Mouse (Mus musculus): ENCODE measurements around the gene Zfp628. TPM values are rescaled to one million over a fixed set of nuclear protein-coding genes. Genes with fewer than 3 reads are reported as not detected.

The Zfp628 gene
- polyA plus RNA-seq, 1 experiment from 2014 or later, result 2.1 TPM

Other genes starting within 250 kb of the Zfp628 start
- 71.7 and 81.2 TPM in 2 replicates for gene Hspbp1, start 230.1 kb upstream of the Zfp628 start, polyA plus RNA-seq (2015; fragmentation: Nextera tagmentation; extraction: Ambion mirVana)
- 0.79 TPM in 2 replicates for gene Brsk1, start 224.6 kb upstream of the Zfp628 start, polyA plus RNA-seq (2015; fragmentation: Nextera tagmentation; extraction: Ambion mirVana)
- 0.11 TPM in 1 of 2 replicates, not detected in the other for gene Tmem150b, start 190.0 kb upstream of the Zfp628 start, polyA plus RNA-seq (2015; fragmentation: Nextera tagmentation; extraction: Ambion mirVana)
- 47.8 and 59.4 TPM in 2 replicates for gene Kmt5c, start 175.1 kb upstream of the Zfp628 start, polyA plus RNA-seq (2015; fragmentation: Nextera tagmentation; extraction: Ambion mirVana)
- 34.9 and 35.6 TPM in 2 replicates for gene Cox6b2, start 162.1 kb upstream of the Zfp628 start, polyA plus RNA-seq (2015; fragmentation: Nextera tagmentation; extraction: Ambion mirVana)
- gene Fam71e2, start 143.9 kb upstream of the Zfp628 start, polyA plus RNA-seq (2015; fragmentation: Nextera tagmentation; extraction: Ambion mirVana), result not detected in 2 replicates
- 0.06 TPM in 1 of 2 replicates, not detected in the other for gene Il11, start 132.4 kb upstream of the Zfp628 start, polyA plus RNA-seq (2015; fragmentation: Nextera tagmentation; extraction: Ambion mirVana)
- 0.25 TPM in 1 of 2 replicates, not detected in the other for gene Tmem190, start 132.3 kb upstream of the Zfp628 start, polyA plus RNA-seq (2015; fragmentation: Nextera tagmentation; extraction: Ambion mirVana)
- 4.2 and 5.0 TPM in 2 replicates for gene Tmem238, start 125.6 kb upstream of the Zfp628 start, polyA plus RNA-seq (2015; fragmentation: Nextera tagmentation; extraction: Ambion mirVana)
- 197 and 209 TPM in 2 replicates for gene Rpl28, start 122.3 kb upstream of the Zfp628 start, polyA plus RNA-seq (2015; fragmentation: Nextera tagmentation; extraction: Ambion mirVana)
- 283 and 347 TPM in 2 replicates for gene Ube2s, start 102.6 kb upstream of the Zfp628 start, polyA plus RNA-seq (2015; fragmentation: Nextera tagmentation; extraction: Ambion mirVana)
- gene Shisa7, start 70.5 kb upstream of the Zfp628 start, polyA plus RNA-seq (2015; fragmentation: Nextera tagmentation; extraction: Ambion mirVana), result 0.05 and 0.14 TPM in 2 replicates
- gene Isoc2b, start 45.0 kb upstream of the Zfp628 start, polyA plus RNA-seq (2015; fragmentation: Nextera tagmentation; extraction: Ambion mirVana), result 3.0 and 4.8 TPM in 2 replicates
- gene Isoc2a, start 38.1 kb upstream of the Zfp628 start, polyA plus RNA-seq (2015; fragmentation: Nextera tagmentation; extraction: Ambion mirVana), result 1.3 and 1.6 TPM in 2 replicates
- gene Gm36210, start 8.7 kb upstream of the Zfp628 start, polyA plus RNA-seq (2015; fragmentation: Nextera tagmentation; extraction: Ambion mirVana), result not detected in 2 replicates
- gene Nat14, start 6.8 kb downstream of the Zfp628 start, polyA plus RNA-seq (2015; fragmentation: Nextera tagmentation; extraction: Ambion mirVana), result 4.2 and 5.3 TPM in 2 replicates
- 2.6 and 3.3 TPM in 2 replicates for gene Ssc5d, start 10.6 kb downstream of the Zfp628 start, polyA plus RNA-seq (2015; fragmentation: Nextera tagmentation; extraction: Ambion mirVana)
- 4.8 and 5.3 TPM in 2 replicates for gene Sbk2, start 49.2 kb downstream of the Zfp628 start, polyA plus RNA-seq (2015; fragmentation: Nextera tagmentation; extraction: Ambion mirVana)
- 0.33 and 0.55 TPM in 2 replicates for gene Sbk3, start 56.0 kb downstream of the Zfp628 start, polyA plus RNA-seq (2015; fragmentation: Nextera tagmentation; extraction: Ambion mirVana)
- 22.5 and 26.7 TPM in 2 replicates for gene Zfp579, start 80.9 kb downstream of the Zfp628 start, polyA plus RNA-seq (2015; fragmentation: Nextera tagmentation; extraction: Ambion mirVana)
- 11.3 and 12.1 TPM in 2 replicates for gene Zfp524, start 99.2 kb downstream of the Zfp628 start, polyA plus RNA-seq (2015; fragmentation: Nextera tagmentation; extraction: Ambion mirVana)
- 26.2 and 31.4 TPM in 2 replicates for gene Fiz1, start 99.5 kb downstream of the Zfp628 start, polyA plus RNA-seq (2015; fragmentation: Nextera tagmentation; extraction: Ambion mirVana)
- gene Gm44973, start 100.3 kb downstream of the Zfp628 start, polyA plus RNA-seq (2015; fragmentation: Nextera tagmentation; extraction: Ambion mirVana), result 0.78 TPM in 1 of 2 replicates, not detected in the other
- gene Zfp865, start 105.2 kb downstream of the Zfp628 start, polyA plus RNA-seq (2015; fragmentation: Nextera tagmentation; extraction: Ambion mirVana), result 3.3 and 5.5 TPM in 2 replicates
- 1.7 and 3.7 TPM in 2 replicates for gene Ccdc106, start 105.3 kb downstream of the Zfp628 start, polyA plus RNA-seq (2015; fragmentation: Nextera tagmentation; extraction: Ambion mirVana)
- not detected in 2 replicates for gene 4632433K11Rik, start 118.9 kb downstream of the Zfp628 start, polyA plus RNA-seq (2015; fragmentation: Nextera tagmentation; extraction: Ambion mirVana)
- gene Zfp784, start 123.2 kb downstream of the Zfp628 start, polyA plus RNA-seq (2015; fragmentation: Nextera tagmentation; extraction: Ambion mirVana), result 5.4 and 6.5 TPM in 2 replicates
- 14.7 and 17.2 TPM in 2 replicates for gene Zfp580, start 136.3 kb downstream of the Zfp628 start, polyA plus RNA-seq (2015; fragmentation: Nextera tagmentation; extraction: Ambion mirVana)
- gene U2af2, start 146.9 kb downstream of the Zfp628 start, polyA plus RNA-seq (2015; fragmentation: Nextera tagmentation; extraction: Ambion mirVana), result 63.0 and 78.8 TPM in 2 replicates
- 43.1 and 57.0 TPM in 2 replicates for gene Epn1, start 165.0 kb downstream of the Zfp628 start, polyA plus RNA-seq (2015; fragmentation: Nextera tagmentation; extraction: Ambion mirVana)
- gene Rfpl4, start 201.7 kb downstream of the Zfp628 start, polyA plus RNA-seq (2015; fragmentation: Nextera tagmentation; extraction: Ambion mirVana), result not detected in 2 replicates
- 1.3 and 1.7 TPM in 2 replicates for gene Rasl2-9, start 210.7 kb downstream of the Zfp628 start, polyA plus RNA-seq (2015; fragmentation: Nextera tagmentation; extraction: Ambion mirVana)
- not detected in 2 replicates for gene Vmn1r55, start 234.5 kb downstream of the Zfp628 start, polyA plus RNA-seq (2015; fragmentation: Nextera tagmentation; extraction: Ambion mirVana)